Mouse (Mus musculus) ES-Bruce4 (cell line): ENCODE data around the gene Kcnip4.

Source experiments
- CTCF ChIP-seq: IDR thresholded peaks from one replicate; pipeline ENCODE4 v1.8.1; 2011; ENCODE audit warnings: low read depth, low read length
- POLR2A ChIP-seq: IDR thresholded peaks from one replicate; pipeline ENCODE4 v1.8.1; 2011; ENCODE audit warnings: low read length; ENCODE audit not compliant: insufficient read depth

DNA sequence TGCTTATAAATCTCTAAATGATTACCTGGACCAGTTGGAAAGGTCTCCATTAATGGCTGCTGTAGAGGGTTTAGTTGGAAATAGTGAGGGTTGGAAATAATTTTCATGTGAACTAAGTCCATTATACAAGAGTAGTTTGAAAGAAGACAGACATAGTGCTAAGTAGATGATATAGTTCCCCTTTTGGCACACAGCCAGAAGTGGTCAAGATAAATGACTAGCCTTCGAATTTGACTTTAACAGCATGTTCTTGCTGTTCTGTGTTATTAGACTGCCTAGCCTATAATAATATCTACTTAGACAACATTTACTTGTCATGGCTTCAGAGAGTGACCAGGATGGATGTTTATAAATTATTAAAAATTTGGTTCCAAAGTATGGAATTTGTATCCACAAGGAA lies 941.3 kb downstream of the Kcnip4 start:
- TF ChIP-seq POLR2A, result no peak
- no peak for TF ChIP-seq CTCF
